In genomic region chr17:91657036-91657435, GRCm38 (mm10) we compare ENCODE assay signal across 10 mouse cellular contexts.
"Had no signal": no experiment of that assay in that cellular context is flagged by ENCODE, and none has a peak within 500 bp of the region (broad histone marks: within the 10 kb centered on the region; RNA-seq: fewer than 3 reads in every experiment).

No protein-coding gene starts in this region.

- H3K4me2 ChIP-seq: liver, embryonic 11.5 days; liver, embryonic 15.5 days; lung, embryonic 15.5 days had no signal

- H3K36me3 ChIP-seq: limb, embryonic 10.5 days; liver, embryonic 15.5 days; lung, embryonic 15.5 days had no signal

- H3K27ac ChIP-seq: kidney, postnatal 0 days; limb, embryonic 10.5 days; liver, embryonic 15.5 days; lung, embryonic 15.5 days; stomach, postnatal 0 days had no signal

- H3K4me1 ChIP-seq: limb, embryonic 10.5 days; liver, embryonic 15.5 days; lung, embryonic 15.5 days had no signal

- H3K9me3 ChIP-seq: limb, embryonic 10.5 days; liver, embryonic 15.5 days; lung, embryonic 15.5 days had no signal

- DNase-seq: kidney, adult 11 months; kidney, adult 9 months; kidney, postnatal 36 days; thymus, postnatal 4 days had no signal

- H3K4me3 ChIP-seq: limb, embryonic 10.5 days; liver, embryonic 15.5 days; lung, embryonic 15.5 days had no signal

- H3K9ac ChIP-seq: liver, embryonic 15.5 days; lung, embryonic 15.5 days had no signal

- H3K27me3 ChIP-seq: liver, embryonic 15.5 days; lung, embryonic 15.5 days had no signal
